Mouse (Mus musculus) ovary, adult 18-20 months (tissue): ENCODE data around the gene Map7.
A peak's percentile ranks its signal among the peaks of the same experiment; 100 is the strongest.

ENCODE experiments used
- DNase-seq: peaks from one replicate; pipeline ENCODE4 v3.0.0; 2022; ENCODE audit warnings: low spot score, mixed read lengths

The Map7 gene

GRCm38 (mm10) chr10:20148130-20148772 is at the start of gene Map7:
Gene Map7, plus strand, starts transcription at chr10:20148471.
- DNase-seq: no peak

GRCm38 (mm10) chr10:20101456-20101855 is 46.8 kb upstream of the Map7 start:
- no peak for DNase-seq

GRCm38 (mm10) chr10:20104271-20104931 is 43.9 kb upstream of the Map7 start:
- peak; percentile 69 for DNase-seq

GRCm38 (mm10) chr10:20105575-20105974 is 42.7 kb upstream of the Map7 start:
- DNase-seq: no peak

- no peak for DNase-seq
Observed at GRCm38 (mm10) chr10:20107031-20107430, 41.2 kb upstream of the Map7 start.

GRCm38 (mm10) chr10:20111508-20111907 is 36.8 kb upstream of the Map7 start:
- no peak for DNase-seq

GRCm38 (mm10) chr10:20112026-20112973 is 36.0 kb upstream of the Map7 start:
- no peak for DNase-seq

GRCm38 (mm10) chr10:20119504-20120425 is 28.5 kb upstream of the Map7 start:
- no peak for DNase-seq

- no peak for DNase-seq
Observed at GRCm38 (mm10) chr10:20121981-20122380, 26.3 kb upstream of the Map7 start.

GRCm38 (mm10) chr10:20123401-20123800 is 24.9 kb upstream of the Map7 start:
- DNase-seq: no peak

GRCm38 (mm10) chr10:20124576-20124975 is 23.7 kb upstream of the Map7 start:
- DNase-seq: no peak

GRCm38 (mm10) chr10:20125226-20125625 is 23.0 kb upstream of the Map7 start:
- DNase-seq: no peak

- DNase-seq: no peak
Observed at GRCm38 (mm10) chr10:20132933-20133652, 15.2 kb upstream of the Map7 start.

- peak; percentile 42 for DNase-seq
Observed at GRCm38 (mm10) chr10:20135350-20136058, 12.8 kb upstream of the Map7 start.

- no peak for DNase-seq
Observed at GRCm38 (mm10) chr10:20136505-20136904, 11.8 kb upstream of the Map7 start.

- no peak for DNase-seq
Observed at GRCm38 (mm10) chr10:20141376-20141775, 6.9 kb upstream of the Map7 start.

GRCm38 (mm10) chr10:20148773-20149120 is 476 bp downstream of the Map7 start:
- DNase-seq: peak; percentile 32

- peak; percentile 21 for DNase-seq
Observed at GRCm38 (mm10) chr10:20149121-20149834, 1.0 kb downstream of the Map7 start.

- DNase-seq: no peak
Observed at GRCm38 (mm10) chr10:20149835-20150355, 1.6 kb downstream of the Map7 start.
